Mouse (Mus musculus) A20 (cell line): ENCODE measurements at regions not wholly inside any gene's neighbourhood (a gene's known extent, or its start where the extent isn't known, plus 50 kb on each side); places are given as distances from the start of the nearest gene placed in this dataset.

Experiments
- DNase-seq: peaks from one replicate; pipeline ENCODE4 v3.0.0-alpha.2; 2011; ENCODE audit warnings: low read depth, low spot score

DNA sequence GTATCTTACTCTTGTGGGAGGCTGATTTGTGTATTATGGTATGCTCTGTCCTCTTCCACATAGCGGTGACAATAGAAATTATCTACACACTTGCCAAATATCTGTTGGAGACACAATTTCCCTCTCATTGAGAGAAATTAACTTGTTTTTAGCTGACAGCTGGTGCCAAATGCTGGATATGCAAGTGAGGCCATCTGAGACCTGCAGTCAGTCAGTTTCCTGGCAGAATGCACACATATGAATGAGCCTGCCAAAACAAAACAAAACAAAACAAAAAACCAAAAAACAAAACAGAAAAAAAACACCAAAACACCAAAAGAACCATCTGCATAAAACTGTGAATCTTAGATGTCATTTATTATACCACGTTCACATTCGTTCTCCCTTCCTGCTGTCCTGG is 233.7 kb upstream of the Gm12728 start:
- DNase-seq = no peak

DNA sequence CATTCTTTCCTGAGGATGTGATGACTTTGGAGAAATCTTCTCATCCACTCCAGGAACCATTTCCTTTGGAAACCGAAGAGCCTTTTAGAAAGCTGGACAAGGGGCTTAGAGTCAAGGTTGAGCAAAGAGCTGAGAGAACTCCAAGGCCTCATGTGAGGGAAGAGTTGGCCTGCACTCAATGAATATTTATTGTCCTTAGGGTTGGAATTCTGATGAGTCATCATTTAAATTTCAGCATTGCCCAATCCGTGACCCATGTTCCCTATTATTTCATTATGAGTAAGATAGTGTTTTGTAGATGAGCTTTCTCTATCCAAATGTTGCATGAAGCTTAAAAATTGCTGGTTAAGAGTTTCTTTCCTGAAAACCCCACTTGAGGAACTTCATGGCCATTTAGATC is 232.3 kb upstream of the Gm12728 start:
- no peak for DNase-seq

DNA sequence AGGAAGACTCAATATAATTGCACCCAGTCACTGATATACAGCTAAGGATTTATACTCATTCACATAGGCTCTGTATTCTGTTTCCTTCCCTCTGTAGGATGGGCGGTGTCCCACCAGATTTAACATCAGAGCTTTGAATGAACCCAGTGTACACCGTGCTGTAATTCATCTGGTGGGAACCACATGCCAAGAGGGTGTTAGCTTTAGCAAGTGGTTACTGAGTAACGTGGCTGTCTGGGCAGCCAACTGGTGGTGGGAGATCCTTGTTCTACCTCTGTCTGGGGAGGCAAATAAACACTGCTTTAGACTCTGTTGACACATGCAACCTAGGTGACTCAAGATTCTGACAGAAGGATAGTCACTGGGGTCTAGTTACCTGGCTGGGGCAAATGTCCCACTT is 229.6 kb upstream of the Gm12728 start:
- DNase-seq = no peak

DNA sequence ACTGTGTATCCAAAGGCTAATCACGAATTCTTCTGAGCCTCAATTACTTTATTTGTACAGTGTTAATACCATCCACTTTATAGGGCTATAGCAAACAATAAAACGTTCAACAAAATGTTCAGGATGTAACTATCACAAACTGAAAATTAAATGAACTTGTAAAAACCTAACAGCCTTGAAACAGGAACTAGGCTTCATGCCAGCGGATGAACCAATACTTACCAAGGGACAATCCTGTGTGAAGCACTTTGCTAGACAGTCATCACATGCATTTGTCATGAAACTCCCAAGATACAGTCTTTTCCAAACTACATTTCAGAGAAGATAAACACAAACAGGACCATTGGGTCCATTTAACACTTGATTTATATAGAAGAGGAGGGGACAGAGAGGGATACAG is 228.9 kb upstream of the Gm12728 start:
- no peak for DNase-seq

DNA sequence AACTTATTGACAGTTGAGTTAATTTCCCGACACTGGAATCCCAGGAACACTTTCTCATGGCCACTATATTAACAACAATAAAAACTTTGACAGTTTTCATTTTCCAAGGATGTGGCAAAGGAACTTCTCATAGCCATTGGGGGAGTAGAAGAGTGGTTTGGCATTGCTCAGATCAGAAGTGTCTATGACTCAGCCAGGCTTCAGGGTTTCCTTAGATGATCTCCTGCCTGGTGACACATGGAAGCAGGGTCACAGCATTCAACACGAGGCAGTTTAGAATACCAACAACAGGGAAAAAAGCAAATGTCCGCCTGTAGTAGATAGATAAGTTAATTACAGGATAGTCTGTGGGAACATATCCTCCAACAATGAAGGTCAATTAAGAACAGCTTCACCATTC is 228.1 kb upstream of the Gm12728 start:
- no peak for DNase-seq

DNA sequence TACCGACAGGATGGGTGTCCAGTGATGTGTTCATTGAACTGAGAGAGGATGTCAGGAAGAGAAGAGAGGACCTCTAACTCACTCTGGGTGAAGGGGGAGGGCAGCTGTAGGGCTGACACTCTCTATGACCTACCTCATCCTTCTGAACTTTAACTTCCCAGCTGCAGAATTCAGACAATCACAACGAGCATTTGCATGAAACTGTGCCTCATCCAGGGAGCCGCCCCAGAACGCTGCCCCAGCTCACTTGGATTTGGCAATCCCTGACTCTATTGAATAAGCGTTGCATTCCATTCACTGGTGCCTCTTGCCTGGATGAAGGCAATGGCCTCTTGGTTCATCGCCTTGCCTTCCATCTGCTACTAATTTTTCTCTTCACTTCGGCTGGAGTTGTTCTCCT is 223.9 kb upstream of the Gm12728 start:
- DNase-seq = no peak

DNA sequence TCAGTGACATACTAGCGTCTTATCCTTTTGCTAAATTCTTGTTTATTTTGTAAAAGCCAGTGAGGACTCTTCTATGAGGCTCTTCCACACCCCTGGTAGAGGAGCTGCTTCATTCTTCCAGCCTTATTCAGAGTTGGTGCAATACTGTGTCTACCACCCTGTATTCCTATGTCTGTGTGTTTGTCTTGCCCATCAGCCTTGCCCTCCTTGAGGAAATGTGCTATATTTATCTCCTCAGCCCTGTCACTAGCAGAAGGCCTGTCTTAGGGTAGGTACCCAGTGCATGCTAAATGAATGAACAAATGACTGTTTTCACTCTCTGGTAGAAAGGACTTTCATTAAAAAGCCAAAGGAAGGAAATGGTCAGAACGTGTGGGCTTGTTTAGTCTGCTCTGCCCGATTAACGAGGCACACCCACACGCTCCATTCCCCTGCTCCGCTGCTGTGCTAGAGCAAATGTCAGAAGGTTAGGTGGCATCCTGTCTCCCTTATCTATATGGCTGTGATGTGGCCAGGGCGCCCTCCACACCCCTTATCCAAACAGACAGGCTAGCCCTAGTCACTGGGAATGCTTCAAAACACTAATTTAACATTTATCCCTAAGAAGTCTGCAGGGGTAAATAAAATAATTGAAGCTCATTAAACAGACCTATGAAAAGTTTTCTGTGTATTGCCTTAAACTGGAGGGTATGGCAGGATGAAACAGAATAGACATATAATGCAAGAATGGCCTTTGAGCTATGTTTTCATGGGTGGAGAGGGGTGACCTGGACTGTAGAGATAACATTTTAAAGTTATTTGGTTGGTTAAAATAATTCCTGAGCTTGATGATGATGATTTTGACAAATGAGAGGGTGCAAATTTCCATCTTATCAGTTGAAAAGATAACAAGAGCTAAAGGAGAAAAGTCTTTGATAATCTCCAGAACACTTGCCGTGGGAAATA is 222.9 kb upstream of the Gm12728 start:
- no peak for DNase-seq

DNA sequence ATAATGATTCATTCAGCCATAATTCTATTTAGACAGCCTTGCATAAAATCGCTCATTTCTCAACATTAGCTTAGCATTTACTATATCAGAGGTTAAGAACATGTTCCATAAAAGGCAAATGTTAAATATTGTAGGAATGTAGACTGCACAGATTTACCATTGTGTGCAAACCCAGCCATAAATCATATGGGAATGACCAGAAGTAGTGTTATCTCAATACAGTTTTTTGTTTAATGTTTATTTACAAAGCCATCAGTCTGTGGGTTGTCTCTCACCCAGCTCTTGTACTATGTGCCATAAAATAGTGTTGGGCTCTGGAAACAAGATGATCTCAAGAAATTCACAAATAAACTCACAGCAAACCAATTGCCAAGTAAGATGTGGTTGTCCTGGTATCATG is 220.0 kb upstream of the Gm12728 start:
- no peak for DNase-seq

DNA sequence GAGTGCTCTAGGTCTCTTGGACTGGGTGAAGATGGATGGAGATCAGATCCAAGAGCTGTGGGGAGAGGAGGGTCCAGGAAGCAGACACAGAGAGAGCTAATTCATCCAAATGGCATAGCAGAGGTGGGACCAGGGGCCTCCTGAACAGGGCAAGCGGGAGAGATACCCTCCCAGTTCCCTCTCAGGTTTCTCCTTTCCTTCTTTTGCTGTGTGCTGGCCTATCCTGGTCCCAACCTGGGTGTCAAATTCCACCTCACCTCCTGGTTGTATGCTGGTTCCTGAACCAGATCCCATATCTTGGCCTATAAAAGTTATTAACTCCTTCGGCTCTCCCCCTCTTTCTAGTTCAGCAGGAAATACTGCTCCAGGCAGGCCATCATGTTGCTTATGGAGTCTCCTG is 214.1 kb upstream of the Gm12728 start:
- DNase-seq = no peak

DNA sequence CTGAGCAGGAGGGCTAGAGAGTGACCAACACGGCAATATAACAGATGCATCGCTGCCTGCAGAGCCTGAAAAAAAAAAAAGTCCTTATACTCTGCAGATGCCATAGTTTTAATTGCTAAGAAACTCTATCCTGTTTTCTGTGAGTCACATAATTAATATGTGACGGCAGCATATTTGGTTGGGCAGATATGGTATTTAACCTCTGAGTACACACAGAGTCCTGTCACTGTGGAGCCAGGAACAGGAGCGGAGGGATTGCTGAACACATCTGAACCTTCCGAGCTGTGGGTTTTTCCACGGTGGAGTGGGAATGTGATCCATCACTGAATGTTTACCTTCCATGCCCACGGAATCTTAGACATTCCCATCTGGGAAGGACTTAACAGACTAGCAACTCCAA is 208.7 kb upstream of the Gm12728 start:
- DNase-seq = no peak

DNA sequence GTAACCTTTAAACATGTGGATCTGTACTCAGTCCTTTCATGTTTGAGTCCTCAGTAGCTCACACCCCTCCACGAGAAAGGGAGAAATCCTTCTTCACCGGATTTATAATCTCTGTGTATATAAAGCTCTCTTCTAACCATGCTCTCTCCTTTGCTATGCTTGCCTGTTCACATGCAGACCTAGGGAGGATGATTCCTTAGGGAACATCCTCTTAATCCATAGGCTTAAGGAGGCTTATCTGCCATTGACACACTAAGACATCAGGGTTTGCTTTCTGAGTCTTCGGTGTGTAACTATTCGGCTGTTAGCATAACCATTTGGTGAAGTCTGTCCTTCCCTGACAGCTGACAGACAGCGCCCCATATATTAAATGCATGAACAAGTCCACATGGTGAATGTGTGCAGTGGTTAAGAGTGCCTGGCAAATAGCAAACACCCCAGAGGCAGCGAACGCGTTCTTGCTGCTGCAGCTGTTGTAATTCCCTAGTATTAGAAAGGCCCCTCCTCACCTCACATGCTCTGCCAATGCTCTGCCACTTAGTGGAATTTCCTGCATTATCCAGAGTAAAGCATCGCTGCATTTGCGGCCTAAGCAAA is 205.2 kb upstream of the Gm12728 start:
- no peak for DNase-seq

DNA sequence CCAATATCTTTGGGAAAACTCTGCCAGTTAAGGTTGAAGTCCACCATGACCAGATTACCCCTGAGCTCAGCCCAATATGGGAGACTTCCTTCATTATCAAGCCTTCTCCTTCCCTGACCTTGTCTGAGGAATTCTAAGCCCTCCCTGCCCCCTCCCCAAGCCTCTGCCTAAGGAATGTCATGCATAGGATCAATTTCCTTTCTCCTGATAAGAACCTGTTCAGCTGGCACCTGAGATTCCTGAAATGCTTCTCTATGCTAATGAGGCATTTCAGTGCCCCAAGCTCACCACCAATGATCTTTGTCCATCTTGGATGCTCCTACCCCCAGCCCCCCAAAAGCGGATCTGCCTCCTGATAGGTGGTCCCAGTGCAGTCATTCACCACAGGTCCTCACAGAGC is 186.0 kb upstream of the Gm12728 start:
- DNase-seq = no peak

DNA sequence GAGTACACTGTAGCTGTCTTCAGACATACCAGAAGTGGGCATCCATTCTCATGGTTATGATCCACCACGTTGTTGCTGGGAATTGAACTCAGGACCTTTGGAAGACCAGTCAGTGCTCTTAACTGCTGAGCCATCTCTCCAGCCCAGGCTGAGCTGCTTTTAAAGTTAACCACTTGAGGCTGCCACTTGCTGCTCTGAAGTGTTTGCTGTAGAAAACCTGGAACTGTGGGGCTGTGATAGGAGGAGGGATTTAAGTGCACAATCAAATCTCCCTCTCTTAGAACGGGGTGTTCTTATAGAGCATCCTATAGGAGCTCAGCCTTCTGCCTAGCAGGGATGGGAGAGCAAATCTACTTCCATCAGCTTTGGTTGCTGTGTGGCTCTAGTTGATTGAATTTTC is 185.1 kb upstream of the Gm12728 start:
- no peak for DNase-seq

DNA sequence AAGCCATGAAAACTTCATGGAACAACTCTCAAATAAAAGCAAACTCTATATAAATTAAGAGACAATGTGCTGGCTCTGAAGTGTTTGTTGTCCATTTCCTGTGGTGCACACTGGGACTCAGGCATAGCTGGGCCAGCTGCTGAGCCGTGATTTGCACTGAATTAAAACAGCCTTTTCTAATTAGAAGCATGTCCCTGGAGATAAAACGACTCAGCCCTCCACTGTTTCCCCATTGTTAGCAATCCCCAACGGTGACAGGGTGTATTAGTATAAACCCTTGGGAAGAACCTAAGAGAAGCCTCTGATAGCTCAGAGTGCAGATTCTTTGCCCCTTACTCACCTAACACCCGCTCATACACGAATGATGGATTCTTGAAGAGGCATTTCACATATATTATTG is 182.9 kb upstream of the Gm12728 start:
- no peak for DNase-seq

DNA sequence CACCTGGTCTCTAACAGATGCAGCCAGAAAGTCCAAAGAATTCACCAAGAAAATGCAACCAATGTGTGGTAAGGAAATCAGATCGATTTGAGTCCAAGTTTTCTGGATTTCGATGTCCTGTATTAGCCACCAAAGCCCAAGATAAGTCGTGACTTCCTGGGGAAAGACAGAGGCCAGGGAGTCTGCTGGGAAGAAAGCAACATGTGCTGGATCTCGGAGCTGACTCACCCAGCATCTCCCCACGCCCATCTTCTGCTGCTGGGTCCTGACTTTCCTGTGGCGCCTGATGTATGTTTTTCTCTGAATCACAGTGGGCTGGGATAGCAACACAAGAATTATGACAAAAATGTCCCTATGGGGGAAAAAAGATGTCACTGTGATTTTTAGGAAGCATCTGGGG is 178.8 kb upstream of the Gm12728 start:
- no peak for DNase-seq

DNA sequence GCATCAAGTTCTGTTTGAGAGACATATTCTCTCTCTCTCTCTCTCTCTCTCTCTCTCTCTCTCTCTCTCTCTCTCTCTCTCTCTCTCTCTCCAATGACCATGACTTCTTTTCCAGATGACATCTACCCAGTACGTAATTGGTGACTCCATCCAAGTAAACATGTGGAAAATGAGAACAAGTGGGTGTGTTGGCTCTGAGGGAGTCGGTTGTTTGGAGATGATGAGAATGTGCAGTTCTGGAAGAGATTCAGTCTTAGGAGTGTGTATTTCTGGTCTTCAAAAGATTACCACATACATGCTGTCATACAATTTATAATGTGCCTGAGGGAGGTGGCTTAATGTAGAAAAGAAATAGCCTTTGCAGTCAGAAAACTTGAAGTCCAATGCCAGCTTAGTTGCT is 175.3 kb upstream of the Gm12728 start:
- no peak for DNase-seq

DNA sequence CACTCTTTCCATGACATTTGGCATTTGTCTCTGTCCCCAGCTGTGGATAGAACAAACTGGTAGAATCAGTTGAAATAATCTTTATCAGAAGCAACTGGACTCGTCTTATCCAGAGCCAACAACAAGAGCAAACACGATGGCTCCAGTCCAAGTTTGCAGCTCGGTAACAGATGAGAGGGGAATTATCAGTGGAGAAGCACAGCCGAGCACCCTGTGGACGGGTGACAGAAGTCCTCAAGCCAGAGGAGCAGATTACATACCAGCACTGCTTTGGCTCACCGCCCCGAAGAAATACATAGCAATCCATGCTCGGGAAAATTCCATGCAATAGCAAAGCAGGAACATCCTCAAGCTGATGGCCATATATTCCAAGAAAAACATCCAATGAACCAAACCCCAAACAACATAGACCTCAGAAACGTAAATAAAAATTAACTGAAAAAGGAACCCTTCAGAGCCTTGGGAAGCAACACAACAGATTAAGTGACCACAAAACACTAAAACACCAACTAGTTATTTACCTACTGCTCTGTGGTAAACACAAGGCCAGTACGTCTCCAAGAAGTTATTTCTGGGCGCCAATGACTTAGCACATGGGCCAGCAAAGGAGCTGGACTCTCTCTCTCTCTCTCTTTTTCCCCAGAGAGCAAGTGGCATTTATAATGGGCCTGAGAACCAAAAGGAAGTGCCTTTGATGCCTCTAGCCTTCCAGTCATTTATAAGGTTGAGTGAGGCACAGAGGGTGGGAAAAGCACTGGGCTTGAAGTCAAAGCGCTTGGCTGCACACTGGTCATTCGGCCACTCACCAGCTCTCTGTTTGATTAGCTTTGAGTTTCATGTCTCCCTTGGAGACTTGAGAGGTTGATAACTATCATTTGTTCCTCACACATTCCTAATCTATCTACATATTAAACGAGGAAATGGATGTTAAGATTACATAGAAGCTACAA is 163.0 kb upstream of the Gm12728 start:
- DNase-seq = no peak

DNA sequence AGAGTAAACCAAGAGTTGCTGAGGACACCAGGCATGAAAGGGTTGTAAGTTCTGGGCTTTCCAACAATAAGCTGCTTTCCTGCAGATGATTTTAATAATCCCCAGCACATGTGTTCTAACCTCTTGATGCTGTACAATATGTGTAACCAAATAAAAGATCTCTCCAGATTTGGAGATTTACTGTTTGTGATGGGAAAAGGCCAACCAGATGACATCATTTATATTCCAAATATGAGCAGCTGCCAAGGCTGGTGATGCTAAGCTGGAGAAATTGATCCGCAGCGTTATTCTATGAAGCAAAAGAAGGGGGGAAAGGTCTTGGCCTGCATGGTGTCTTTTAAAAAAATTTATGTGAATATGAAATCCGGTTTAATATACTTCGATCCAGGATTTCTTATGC is 160.1 kb upstream of the Gm12728 start:
- DNase-seq = no peak

DNA sequence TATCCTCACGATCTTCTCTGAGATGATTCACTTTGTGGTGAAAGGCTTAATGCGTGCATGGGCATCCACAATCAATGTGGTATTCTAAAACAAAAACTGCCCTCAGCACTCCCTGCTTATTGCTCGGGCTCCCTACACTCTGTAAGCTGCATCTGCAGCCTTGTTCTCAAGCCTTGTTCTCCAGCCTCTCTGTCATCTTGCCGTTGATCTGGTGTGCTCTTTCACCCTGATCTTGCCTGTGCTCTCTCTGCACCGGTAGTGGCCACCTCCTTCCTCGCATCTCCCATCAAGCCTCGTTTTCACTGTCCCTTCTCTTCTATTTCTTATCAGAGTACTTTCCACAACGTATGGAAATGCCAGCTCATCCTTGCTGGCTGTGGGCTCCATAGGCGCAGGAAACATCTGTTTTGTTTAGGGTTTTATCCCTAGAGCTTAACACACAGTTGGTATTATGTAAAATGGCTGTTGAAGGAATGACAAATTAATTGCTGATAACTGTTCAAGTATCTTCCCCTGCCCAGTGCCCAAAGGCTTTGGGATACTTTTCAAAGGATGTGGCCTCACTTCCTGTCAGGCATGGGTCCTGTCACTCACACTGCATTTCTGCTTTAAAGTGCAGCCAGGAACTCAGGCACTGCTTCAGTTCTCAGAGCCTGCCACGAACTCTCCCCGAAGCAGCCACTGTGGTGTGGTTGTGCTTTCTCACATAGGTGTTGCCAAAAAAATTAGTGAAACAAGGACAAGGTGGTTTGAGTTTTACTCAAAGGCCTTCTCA is 158.9 kb upstream of the Gm12728 start:
- DNase-seq = no peak

DNA sequence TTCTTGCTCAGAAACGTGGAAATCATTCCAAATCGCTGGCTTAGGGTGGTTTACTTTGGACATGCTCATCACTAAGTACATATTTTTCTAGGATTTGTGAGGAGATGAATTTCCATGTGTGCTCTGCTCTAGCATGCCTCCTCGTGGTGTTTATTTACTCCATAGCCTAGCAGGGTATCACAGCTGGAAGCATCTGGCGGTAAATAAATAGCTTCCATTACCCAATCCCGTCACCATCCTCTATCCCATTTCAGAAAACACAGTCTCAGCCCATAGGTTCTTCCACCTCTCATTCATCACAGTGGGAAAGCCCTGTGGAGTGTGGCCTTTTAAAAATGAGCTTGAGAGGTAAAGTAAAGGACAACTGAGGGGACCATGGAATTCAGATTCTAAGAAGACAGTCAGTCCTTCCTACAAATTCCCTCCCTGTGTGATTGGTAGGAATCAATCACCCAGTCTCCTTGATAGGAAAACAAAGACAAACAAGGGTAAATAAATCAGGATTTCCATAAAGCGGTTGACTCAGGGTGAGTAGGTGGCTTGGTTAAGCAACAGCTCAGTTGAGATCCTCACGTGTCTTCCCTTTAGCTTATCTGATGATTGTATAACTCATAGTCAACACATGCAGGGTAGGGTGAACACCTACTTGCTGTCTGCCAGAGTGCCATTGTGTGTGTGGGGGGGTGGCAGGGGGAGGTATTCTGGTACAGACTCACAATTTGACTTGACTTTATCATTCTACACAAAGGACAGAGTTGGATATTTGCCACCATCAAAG is 156.9 kb upstream of the Gm12728 start:
- no peak for DNase-seq

DNA sequence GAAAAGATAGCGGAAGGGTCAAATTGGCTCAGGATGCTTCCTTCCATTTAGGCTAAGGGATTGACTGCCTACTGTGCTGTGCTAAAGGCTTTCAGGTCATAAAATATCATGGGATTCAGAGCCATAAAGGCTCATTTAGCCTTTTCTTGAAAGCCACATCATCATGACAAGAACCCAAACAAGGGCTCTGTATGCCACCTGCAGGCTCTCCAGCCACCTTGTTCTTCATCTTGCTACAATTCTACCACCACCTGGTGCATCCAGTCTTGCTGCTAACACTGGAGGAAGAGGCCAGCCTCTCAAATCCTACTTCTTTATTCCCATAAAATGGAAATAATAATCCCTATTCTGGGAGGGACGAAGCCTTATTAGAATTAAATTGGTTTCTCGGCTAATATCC is 155.9 kb upstream of the Gm12728 start:
- no peak for DNase-seq
